In genomic region chr11:44518281-44519095, GRCm38 (mm10) we compare ENCODE assay signal across 8 mouse cellular contexts. TPM values are rescaled to one million over a fixed set of nuclear protein-coding genes. Genes with fewer than 3 reads are reported as not detected.
A peak's percentile ranks its signal among the peaks of the same experiment; 100 is the strongest.
DNase-seq lines count a peak whose midpoint lies in the region; ATAC-seq and TF ChIP-seq lines count a peak whose summit lies in the region.

Gene Rnf145 (plus strand): TSS chr11:44518964.

- TF ChIP-seq CTCF in liver, embryonic 14.5 days (IDR thresholded peaks at IDR 0.05; ENCODE audit: low read depth), result no peak

- DNase-seq in CD8-positive naive resting alpha-beta T cell, adult 2 months (ENCODE audit: low read depth in 2 of 2, low spot score in 2 of 2), result peak; percentile 60 to 73
- peak; percentile 69 to 86 for DNase-seq in kidney, postnatal 36 days
- peak in 1 of 3 experiments; percentile 50 for DNase-seq in liver, embryonic 14.5 days (ENCODE audit: low read depth in 3 of 3, low spot score in 3 of 3)
- peak; percentile 64 for DNase-seq in telencephalon, adult 2 months (ENCODE audit: low read depth, low spot score)

- H3K9me3 ChIP-seq in forebrain, embryonic 12.5 days, result no peaks in the 10 kb centered on the region
- no peaks in the 10 kb centered on the region for H3K9me3 ChIP-seq in heart, embryonic 16.5 days (replicated peaks; ENCODE audit: control insufficient read depth, low read length)
- H3K9me3 ChIP-seq in liver, embryonic 14.5 days (ENCODE audit: control insufficient read depth, low read length), result no peaks in the 10 kb centered on the region
- no peaks in the 10 kb centered on the region for H3K9me3 ChIP-seq in neural tube, embryonic 13.5 days

- H3K4me2 ChIP-seq in forebrain, embryonic 12.5 days, result peak within 1 kb of the TSS; percentile 83
- H3K4me2 ChIP-seq in heart, embryonic 16.5 days (ENCODE audit: low read depth, low read length), result peak within 1 kb of the TSS; percentile 88
- H3K4me2 ChIP-seq in liver, embryonic 14.5 days (ENCODE audit: low read depth), result peak within 1 kb of the TSS; percentile 99
- peak within 1 kb of the TSS; percentile 82 for H3K4me2 ChIP-seq in neural tube, embryonic 13.5 days

- H3K9ac ChIP-seq in forebrain, embryonic 12.5 days, result peak within 1 kb of the TSS; percentile 96
- H3K9ac ChIP-seq in heart, embryonic 16.5 days (ENCODE audit: low read length), result peak within 1 kb of the TSS; percentile 98
- peak within 1 kb of the TSS; percentile 98 for H3K9ac ChIP-seq in liver, embryonic 14.5 days (replicated peaks)
- H3K9ac ChIP-seq in neural tube, embryonic 13.5 days, result peak within 1 kb of the TSS; percentile 97

- no peaks in the 10 kb centered on the region for H3K36me3 ChIP-seq in forebrain, embryonic 12.5 days (replicated peaks)
- H3K36me3 ChIP-seq in heart, embryonic 16.5 days (ENCODE audit: control insufficient read depth, insufficient read depth), result no peaks in the 10 kb centered on the region
- H3K36me3 ChIP-seq in liver, embryonic 14.5 days (replicated peaks; ENCODE audit: control insufficient read depth, insufficient read depth, low read depth), result peaks cover 14% of the 10 kb centered on the region
- H3K36me3 ChIP-seq in neural tube, embryonic 13.5 days, result no peaks in the 10 kb centered on the region

- TF ChIP-seq EP300 in liver, embryonic 14.5 days (IDR thresholded peaks at IDR 0.05; ENCODE audit: low read depth), result no peak

- peak within 1 kb of the TSS; percentile 98 for H3K4me3 ChIP-seq in brown adipose tissue, adult 24 weeks (ENCODE audit: insufficient read depth, low read depth, low read length)
- peak within 1 kb of the TSS; percentile 98 for H3K4me3 ChIP-seq in forebrain, embryonic 12.5 days (replicated peaks)
- H3K4me3 ChIP-seq in heart, embryonic 16.5 days (ENCODE audit: low read length), result peak within 1 kb of the TSS; percentile 96
- H3K4me3 ChIP-seq in liver, embryonic 14.5 days (ENCODE audit: insufficient read depth in 1 of 2, low read depth in 2 of 2, low read length in 2 of 2), result peak within 1 kb of the TSS; percentile 96 to 100
- peak within 1 kb of the TSS; percentile 98 for H3K4me3 ChIP-seq in neural tube, embryonic 13.5 days

- H3K27me3 ChIP-seq in forebrain, embryonic 12.5 days, result peaks cover 4% of the 10 kb centered on the region; the same call in 1 of the 2 replicates
- no peaks in the 10 kb centered on the region for H3K27me3 ChIP-seq in heart, embryonic 16.5 days (ENCODE audit: control insufficient read depth, insufficient read depth, low read length)
- H3K27me3 ChIP-seq in liver, embryonic 14.5 days (ENCODE audit: control insufficient read depth, insufficient read depth, low read length), result no peaks in the 10 kb centered on the region
- no peaks in the 10 kb centered on the region for H3K27me3 ChIP-seq in neural tube, embryonic 13.5 days

- peak; percentile 88 for ATAC-seq in forebrain, embryonic 12.5 days (ENCODE audit: low FRiP score)
- ATAC-seq in heart, embryonic 16.5 days (replicated peaks; ENCODE audit: extremely low read depth, insufficient read depth, low FRiP score), result peak; percentile 79
- ATAC-seq in liver, embryonic 14.5 days (ENCODE audit: insufficient read depth), result peak; percentile 77
- ATAC-seq in neural tube, embryonic 13.5 days (ENCODE audit: low read depth), result peak; percentile 91

- WGBS in forebrain, embryonic 12.5 days, result 1% methylated on average over 62 of the region's 70 CpGs
- under 1% methylated on average over 68 of the region's 70 CpGs for WGBS in heart, embryonic 16.5 days
- WGBS in liver, embryonic 14.5 days (ENCODE audit: insufficient replicate concordance), result 1% methylated on average over 68 of the region's 70 CpGs
- under 1% methylated on average over 70 of the region's 70 CpGs for WGBS in neural tube, embryonic 13.5 days

- no peaks in the 10 kb centered on the region for H3K4me1 ChIP-seq in brown adipose tissue, adult 24 weeks (ENCODE audit: control insufficient read depth, insufficient read depth, insufficient read length, low read length)
- H3K4me1 ChIP-seq in forebrain, embryonic 12.5 days, result peaks cover 36% of the 10 kb centered on the region
- peaks cover 13% of the 10 kb centered on the region for H3K4me1 ChIP-seq in heart, embryonic 16.5 days (ENCODE audit: control insufficient read depth, insufficient read depth, low read length)
- H3K4me1 ChIP-seq in liver, embryonic 14.5 days (replicated peaks; ENCODE audit: control insufficient read depth in 2 of 2, insufficient read depth in 2 of 2, low read length in 1 of 2), result peaks cover 45 to 47% of the 10 kb centered on the region in 2 experiments
- H3K4me1 ChIP-seq in neural tube, embryonic 13.5 days (replicated peaks), result peaks cover 39% of the 10 kb centered on the region

- H3K27ac ChIP-seq in brown adipose tissue, adult 24 weeks (replicated peaks; ENCODE audit: low read depth, low read length), result peak within 1 kb of the TSS; percentile 57
- H3K27ac ChIP-seq in forebrain, embryonic 12.5 days, result peak within 1 kb of the TSS; percentile 96
- H3K27ac ChIP-seq in heart, embryonic 16.5 days (ENCODE audit: low read length), result peak within 1 kb of the TSS; percentile 90
- H3K27ac ChIP-seq in liver, embryonic 14.5 days, result peak within 1 kb of the TSS; percentile 89
- peak within 1 kb of the TSS; percentile 98 for H3K27ac ChIP-seq in neural tube, embryonic 13.5 days (replicated peaks)

RNA-seq across cellular contexts. Expression of gene Rnf145, which starts in this region (rescaled TPM):
- polyA plus RNA-seq in brown adipose tissue, adult 24 weeks (2012; ENCODE audit: insufficient read depth, insufficient read length, missing spikeins), result 12.6 and 15.9 TPM in 2 replicates
- polyA plus RNA-seq in forebrain, embryonic 12.5 days (2016; fragmentation: Nextera tagmentation; extraction: Ambion mirVana), result 118 and 121 TPM in 2 replicates
- polyA plus RNA-seq in heart, embryonic 16.5 days (2015; fragmentation: Nextera tagmentation; extraction: Ambion mirVana), result 50.5 and 53.5 TPM in 2 replicates
- 40.8 and 45.8 TPM in 2 replicates for polyA plus RNA-seq in liver, embryonic 14.5 days (2012; rRNA removed)
- polyA plus RNA-seq in liver, embryonic 14.5 days (2014; fragmentation: Nextera tagmentation; extraction: Ambion mirVana), result 49.0 and 54.7 TPM in 2 replicates
- 123 and 126 TPM in 2 replicates for polyA plus RNA-seq in neural tube, embryonic 13.5 days (2015; fragmentation: Nextera tagmentation; extraction: Ambion mirVana)
